Mouse (Mus musculus): ENCODE data around the gene Tm4sf20. TPM values are rescaled to one million over a fixed set of nuclear protein-coding genes. Genes with fewer than 3 reads are reported as not detected.

The Tm4sf20 gene
- polyA plus RNA-seq (2016; fragmentation: Nextera tagmentation; extraction: Ambion mirVana), result 0.13 TPM in 1 of 2 replicates, not detected in the other

- Histone ChIP-seq H3K36me3 (peaks cover 4% of the 10 kb centered on the region; the same call in 1 of the 2 replicates), H3K4me3 (no peak within 1 kb of the TSS), H3K9me3 (no peaks in the 10 kb centered on the region), H3K4me1 (replicated peaks) (no peaks in the 10 kb centered on the region), H3K27ac (no peak within 1 kb of the TSS), H3K27me3 (ENCODE audit: insufficient read depth, poor library complexity, severe bottlenecking) (no peaks in the 10 kb centered on the region)
- no peak for DNase-seq (ENCODE audit: low spot score)
- WGBS, result 82% methylated on average over 5 of the region's 5 CpGs
Observed at GRCm38 (mm10) chr1:82768269-82768668, at the start of gene Tm4sf20. Gene Tm4sf20 (minus strand): TSS chr1:82768461.

GRCm38 (mm10) chr1:82815941-82816716, 47.9 kb upstream of the Tm4sf20 start:
- no peak for DNase-seq (ENCODE audit: low spot score)
- 79% methylated on average over 17 of the region's 17 CpGs for WGBS
- H3K4me3 ChIP-seq, result no peak overlapping the region
- peak overlapping the region; percentile 45 for H3K27ac ChIP-seq
- no peaks in the 10 kb centered on the region for H3K27me3 ChIP-seq (ENCODE audit: insufficient read depth, poor library complexity, severe bottlenecking)
- no peaks in the 10 kb centered on the region for H3K9me3 ChIP-seq
- H3K4me1 ChIP-seq (replicated peaks), result no peaks in the 10 kb centered on the region; the same call in 1 of the 2 replicates
- H3K36me3 ChIP-seq, result no peaks in the 10 kb centered on the region

- H3K36me3 ChIP-seq, result no peaks in the 10 kb centered on the region
- DNase-seq (ENCODE audit: low spot score), result no peak
- H3K27me3 ChIP-seq (ENCODE audit: insufficient read depth, poor library complexity, severe bottlenecking), result no peaks in the 10 kb centered on the region
- no peaks in the 10 kb centered on the region for H3K9me3 ChIP-seq
- no peak overlapping the region for H3K4me3 ChIP-seq
- H3K27ac ChIP-seq, result no peak overlapping the region
- 49% methylated on average over 1 of the region's 1 CpGs for WGBS
- H3K4me1 ChIP-seq (replicated peaks), result no peaks in the 10 kb centered on the region
Observed at GRCm38 (mm10) chr1:82811766-82812165, 43.5 kb upstream of the Tm4sf20 start.

GRCm38 (mm10) chr1:82808564-82808963, 40.3 kb upstream of the Tm4sf20 start:
- no peak for DNase-seq (ENCODE audit: low spot score)
- WGBS, result 75% methylated on average over 3 of the region's 3 CpGs
- Histone ChIP-seq H3K4me1 (replicated peaks) (no peaks in the 10 kb centered on the region), H3K4me3 (no peak overlapping the region), H3K27ac (no peak overlapping the region), H3K36me3 (no peaks in the 10 kb centered on the region), H3K27me3 (ENCODE audit: insufficient read depth, poor library complexity, severe bottlenecking) (no peaks in the 10 kb centered on the region), H3K9me3 (no peaks in the 10 kb centered on the region)

- no peaks in the 10 kb centered on the region for H3K9me3 ChIP-seq
- WGBS, result 92% methylated on average over 7 of the region's 7 CpGs
- no peaks in the 10 kb centered on the region for H3K27me3 ChIP-seq (ENCODE audit: insufficient read depth, poor library complexity, severe bottlenecking)
- DNase-seq (ENCODE audit: low spot score), result no peak
- no peaks in the 10 kb centered on the region for H3K4me1 ChIP-seq (replicated peaks)
- H3K36me3 ChIP-seq, result no peaks in the 10 kb centered on the region
- no peak overlapping the region for H3K4me3 ChIP-seq
- no peak overlapping the region for H3K27ac ChIP-seq
Observed at GRCm38 (mm10) chr1:82807206-82807605, 38.9 kb upstream of the Tm4sf20 start.

- Histone ChIP-seq H3K4me3 (no peak overlapping the region), H3K27ac (no peak overlapping the region), H3K4me1 (replicated peaks) (no peaks in the 10 kb centered on the region), H3K9me3 (no peaks in the 10 kb centered on the region), H3K27me3 (ENCODE audit: insufficient read depth, poor library complexity, severe bottlenecking) (no peaks in the 10 kb centered on the region), H3K36me3 (no peaks in the 10 kb centered on the region)
- 88% methylated on average over 8 of the region's 8 CpGs for WGBS
- DNase-seq (ENCODE audit: low spot score), result no peak
Observed at GRCm38 (mm10) chr1:82806391-82806790, 38.1 kb upstream of the Tm4sf20 start.

- Histone ChIP-seq H3K27me3 (ENCODE audit: insufficient read depth, poor library complexity, severe bottlenecking) (no peaks in the 10 kb centered on the region), H3K9me3 (no peaks in the 10 kb centered on the region), H3K27ac (no peak overlapping the region), H3K4me3 (no peak overlapping the region), H3K4me1 (replicated peaks) (no peaks in the 10 kb centered on the region), H3K36me3 (no peaks in the 10 kb centered on the region)
- WGBS, result 100% methylated on average over 1 of the region's 1 CpGs
- DNase-seq (ENCODE audit: low spot score), result no peak
Observed at GRCm38 (mm10) chr1:82804059-82804458, 35.8 kb upstream of the Tm4sf20 start.

GRCm38 (mm10) chr1:82803608-82804007, 35.3 kb upstream of the Tm4sf20 start:
- H3K4me1 ChIP-seq (replicated peaks), result no peaks in the 10 kb centered on the region
- H3K36me3 ChIP-seq, result no peaks in the 10 kb centered on the region
- H3K27me3 ChIP-seq (ENCODE audit: insufficient read depth, poor library complexity, severe bottlenecking), result no peaks in the 10 kb centered on the region
- WGBS, result 80% methylated on average over 7 of the region's 7 CpGs
- H3K4me3 ChIP-seq, result no peak overlapping the region
- DNase-seq (ENCODE audit: low spot score), result no peak
- H3K27ac ChIP-seq, result no peak overlapping the region
- H3K9me3 ChIP-seq, result no peaks in the 10 kb centered on the region

- Histone ChIP-seq H3K4me1 (replicated peaks) (no peaks in the 10 kb centered on the region), H3K27me3 (ENCODE audit: insufficient read depth, poor library complexity, severe bottlenecking) (no peaks in the 10 kb centered on the region), H3K4me3 (no peak overlapping the region), H3K36me3 (no peaks in the 10 kb centered on the region), H3K27ac (no peak overlapping the region), H3K9me3 (no peaks in the 10 kb centered on the region)
- DNase-seq (ENCODE audit: low spot score), result no peak
- WGBS, result 87% methylated on average over 12 of the region's 12 CpGs
Observed at GRCm38 (mm10) chr1:82801105-82801783, 33.0 kb upstream of the Tm4sf20 start.

GRCm38 (mm10) chr1:82798922-82799321, 30.7 kb upstream of the Tm4sf20 start:
- Histone ChIP-seq H3K27me3 (ENCODE audit: insufficient read depth, poor library complexity, severe bottlenecking) (no peaks in the 10 kb centered on the region), H3K36me3 (no peaks in the 10 kb centered on the region), H3K4me3 (no peak overlapping the region), H3K27ac (no peak overlapping the region), H3K9me3 (no peaks in the 10 kb centered on the region), H3K4me1 (replicated peaks) (no peaks in the 10 kb centered on the region)
- WGBS, result 87% methylated on average over 4 of the region's 4 CpGs
- no peak for DNase-seq (ENCODE audit: low spot score)

GRCm38 (mm10) chr1:82798304-82798703, 30.0 kb upstream of the Tm4sf20 start:
- WGBS, result 80% methylated on average over 5 of the region's 5 CpGs
- Histone ChIP-seq H3K4me1 (replicated peaks) (no peaks in the 10 kb centered on the region), H3K27me3 (ENCODE audit: insufficient read depth, poor library complexity, severe bottlenecking) (no peaks in the 10 kb centered on the region), H3K9me3 (no peaks in the 10 kb centered on the region), H3K27ac (no peak overlapping the region), H3K4me3 (no peak overlapping the region), H3K36me3 (no peaks in the 10 kb centered on the region)
- no peak for DNase-seq (ENCODE audit: low spot score)

- Histone ChIP-seq H3K36me3 (no peaks in the 10 kb centered on the region), H3K4me3 (no peak overlapping the region), H3K9me3 (no peaks in the 10 kb centered on the region), H3K4me1 (replicated peaks) (no peaks in the 10 kb centered on the region), H3K27me3 (ENCODE audit: insufficient read depth, poor library complexity, severe bottlenecking) (no peaks in the 10 kb centered on the region), H3K27ac (no peak overlapping the region)
- no peak for DNase-seq (ENCODE audit: low spot score)
- 97% methylated on average over 4 of the region's 4 CpGs for WGBS
Observed at GRCm38 (mm10) chr1:82797088-82797487, 28.8 kb upstream of the Tm4sf20 start.

GRCm38 (mm10) chr1:82795702-82796443, 27.6 kb upstream of the Tm4sf20 start:
- Histone ChIP-seq H3K27ac (no peak overlapping the region), H3K36me3 (no peaks in the 10 kb centered on the region), H3K4me1 (replicated peaks) (no peaks in the 10 kb centered on the region), H3K27me3 (ENCODE audit: insufficient read depth, poor library complexity, severe bottlenecking) (no peaks in the 10 kb centered on the region), H3K4me3 (no peak overlapping the region), H3K9me3 (no peaks in the 10 kb centered on the region)
- DNase-seq (ENCODE audit: low spot score), result no peak
- 76% methylated on average over 18 of the region's 18 CpGs for WGBS

Measured in hindbrain, embryonic 10.5 days (tissue).